Mouse (Mus musculus) heart, embryonic 13.5 days (tissue): ENCODE results near the gene Dync1i2. TPM values are rescaled to one million over a fixed set of nuclear protein-coding genes. Genes with fewer than 3 reads are reported as not detected.

ENCODE experiments used
- ATAC-seq: fragments of 200-750 bp; cut with Nextera tagmentation; 2 replicates; pipeline ENCODE4 v1.8.0; 2017; ENCODE audit warnings: moderate TSS enrichment; ENCODE audit not compliant: insufficient number of reproducible peaks, low FRiP score, low TSS enrichment; ENCODE audit errors: extremely low read depth
- H3K27ac ChIP-seq: fragments of 300-500 bp; sonication (generic); replicated peaks from 2 replicates; pipeline ENCODE4 v1.5.1; 2015; ENCODE audit warnings: moderate library complexity, mild to moderate bottlenecking, inconsistent platforms
- H3K27me3 ChIP-seq: fragments of 300-500 bp; sonication (generic); replicated peaks from 2 replicates; pipeline ENCODE4 v1.6.1; 2015; ENCODE audit warnings: mild to moderate bottlenecking, inconsistent platforms
- H3K36me3 ChIP-seq: fragments of 300-500 bp; sonication (generic); 2 replicates; pipeline ENCODE4 v1.6.1; 2015; ENCODE audit warnings: mild to moderate bottlenecking, inconsistent platforms
- H3K4me1 ChIP-seq: fragments of 300-500 bp; sonication (generic); 2 replicates; pipeline ENCODE4 v1.6.1; 2015; ENCODE audit warnings: inconsistent platforms
- H3K4me2 ChIP-seq: fragments of 300-500 bp; sonication (generic); 2 replicates; pipeline ENCODE4 v1.6.1; 2015; ENCODE audit warnings: inconsistent platforms, mild to moderate bottlenecking, moderate library complexity
- H3K4me3 ChIP-seq: fragments of 300-500 bp; sonication (generic); 2 replicates; pipeline ENCODE4 v1.5.1; 2015; ENCODE audit warnings: moderate library complexity, mild to moderate bottlenecking, inconsistent platforms
- H3K9ac ChIP-seq: fragments of 300-500 bp; sonication (generic); 2 replicates; pipeline ENCODE4 v1.6.1; 2015; ENCODE audit warnings: inconsistent platforms, mild to moderate bottlenecking, moderate library complexity
- H3K9me3 ChIP-seq: fragments of 300-500 bp; sonication (generic); 2 replicates; pipeline ENCODE4 v1.6.1; 2016; ENCODE audit warnings: inconsistent platforms
- WGBS: fragments of 180-500 bp; shearing (Covaris S2); methylation state at CpG from one replicate; pipeline ENCODE4 v1.1.7; 2015; ENCODE audit warnings: mixed read lengths; 5-methylcytosine and 5-hydroxymethylcytosine counted together
- polyA plus RNA-seq: library from polyadenylated mRNA; unstranded; fragments of >200 nt; fragmentation: Nextera tagmentation; extraction: Ambion mirVana; gene quantifications from 2 replicates; pipeline ENCODE4 v1.2.1, GENCODE M21; 2015

The Dync1i2 gene
- polyA plus RNA-seq, 1 experiment from 2014 or later: 59.5 TPM

GRCm38 (mm10) chr2:71209041-71209755 lies 2.3 kb upstream of the Dync1i2 start:
- no peak for ATAC-seq
- H3K9me3 ChIP-seq: no peaks in the 10 kb centered on the region

GRCm38 (mm10) chr2:71211096-71211495 lies 410 bp upstream of the Dync1i2 start:
- Histone ChIP-seq H3K36me3 (peaks cover 19% of the 10 kb centered on the region), H3K9ac (no peak overlapping the region), H3K9me3 (no peaks in the 10 kb centered on the region), H3K27me3 (no peaks in the 10 kb centered on the region), H3K27ac (no peak overlapping the region), H3K4me3 (peak overlapping the region; percentile 89; the same call in 1 of the 2 replicates), H3K4me1 (peaks cover 12% of the 10 kb centered on the region), H3K4me2 (peak overlapping the region; percentile 78)
- 83% methylated on average over 2 of the region's 2 CpGs for WGBS
- no peak for ATAC-seq

More at GRCm38 (mm10) chr2:71209041-71209755, 2.3 kb upstream of the Dync1i2 start:
- 0 out of 2 replicates have a peak, but pooled peaks cover 3% of the 10 kb centered on the region for H3K27me3 ChIP-seq
- no peak overlapping the region for H3K4me2 ChIP-seq
- H3K36me3 ChIP-seq: peaks cover 4% of the 10 kb centered on the region; the same call in 1 of the 2 replicates
- WGBS: 68% methylated on average over 5 of the region's 5 CpGs
- H3K27ac ChIP-seq: no peak overlapping the region
- H3K9ac ChIP-seq: no peak overlapping the region
- H3K4me3 ChIP-seq: no peak overlapping the region
- H3K4me1 ChIP-seq: peaks cover 12% of the 10 kb centered on the region

- Histone ChIP-seq H3K9me3 (no peaks in the 10 kb centered on the region), H3K27ac (peak overlapping the region; percentile 85)
- under 1% methylated on average over 6 of the region's 6 CpGs for WGBS
These were observed 837 bp downstream of the Dync1i2 start for GRCm38 (mm10) chr2:71212360-71212726.

GRCm38 (mm10) chr2:71221020-71221419 lies 9.5 kb downstream of the Dync1i2 start:
- peaks cover 88% of the 10 kb centered on the region for H3K36me3 ChIP-seq
- no peaks in the 10 kb centered on the region for H3K9me3 ChIP-seq
- no peaks in the 10 kb centered on the region for H3K27me3 ChIP-seq
- H3K9ac ChIP-seq: no peak overlapping the region
- H3K27ac ChIP-seq: no peak overlapping the region
- 72% methylated on average over 1 of the region's 1 CpGs for WGBS
- no peak overlapping the region for H3K4me3 ChIP-seq
- H3K4me2 ChIP-seq: no peak overlapping the region
- ATAC-seq: no peak
- H3K4me1 ChIP-seq: no peaks in the 10 kb centered on the region

More at GRCm38 (mm10) chr2:71212360-71212726, 837 bp downstream of the Dync1i2 start:
- no peaks in the 10 kb centered on the region for H3K27me3 ChIP-seq
- H3K4me1 ChIP-seq: peaks cover 12% of the 10 kb centered on the region
- H3K4me3 ChIP-seq: peak overlapping the region; percentile 89
- peak overlapping the region; percentile 95 for H3K9ac ChIP-seq
- peaks cover 30% of the 10 kb centered on the region for H3K36me3 ChIP-seq
- H3K4me2 ChIP-seq: peak overlapping the region; percentile 78
- ATAC-seq: no peak

- Histone ChIP-seq H3K4me3 (no peak overlapping the region), H3K9me3 (no peaks in the 10 kb centered on the region), H3K4me1 (peaks cover 8% of the 10 kb centered on the region), H3K9ac (no peak overlapping the region), H3K27ac (no peak overlapping the region), H3K36me3 (peaks cover 61% of the 10 kb centered on the region), H3K27me3 (no peaks in the 10 kb centered on the region), H3K4me2 (no peak overlapping the region)
- WGBS: 56% methylated on average over 1 of the region's 1 CpGs
- no peak for ATAC-seq
These were observed 15.9 kb downstream of the Dync1i2 start for GRCm38 (mm10) chr2:71227398-71227797.

GRCm38 (mm10) chr2:71229603-71230002 lies 18.1 kb downstream of the Dync1i2 start:
- Histone ChIP-seq H3K4me2 (no peak overlapping the region), H3K27me3 (no peaks in the 10 kb centered on the region), H3K4me1 (peaks cover 12% of the 10 kb centered on the region), H3K9me3 (no peaks in the 10 kb centered on the region), H3K9ac (no peak overlapping the region), H3K4me3 (no peak overlapping the region), H3K27ac (no peak overlapping the region), H3K36me3 (peaks cover 49% of the 10 kb centered on the region)
- 83% methylated on average over 1 of the region's 1 CpGs for WGBS
- ATAC-seq: no peak

- H3K9ac ChIP-seq: no peak overlapping the region
- H3K27me3 ChIP-seq: no peaks in the 10 kb centered on the region
- ATAC-seq: no peak
- peaks cover 12% of the 10 kb centered on the region for H3K4me1 ChIP-seq
- H3K4me3 ChIP-seq: no peak overlapping the region
- H3K4me2 ChIP-seq: no peak overlapping the region
- no peak overlapping the region for H3K27ac ChIP-seq
- H3K9me3 ChIP-seq: no peaks in the 10 kb centered on the region
- 69% methylated on average over 5 of the region's 5 CpGs for WGBS
- peaks cover 53% of the 10 kb centered on the region for H3K36me3 ChIP-seq
These were observed 20.4 kb downstream of the Dync1i2 start for GRCm38 (mm10) chr2:71231951-71232350.

GRCm38 (mm10) chr2:71232976-71233375 lies 21.5 kb downstream of the Dync1i2 start:
- peaks cover 12% of the 10 kb centered on the region for H3K4me1 ChIP-seq
- no peaks in the 10 kb centered on the region for H3K27me3 ChIP-seq
- H3K4me3 ChIP-seq: no peak overlapping the region
- WGBS: 81% methylated on average over 2 of the region's 2 CpGs
- peaks cover 59% of the 10 kb centered on the region for H3K36me3 ChIP-seq
- H3K27ac ChIP-seq: no peak overlapping the region
- H3K9ac ChIP-seq: no peak overlapping the region
- ATAC-seq: no peak
- H3K4me2 ChIP-seq: no peak overlapping the region
- no peaks in the 10 kb centered on the region for H3K9me3 ChIP-seq

GRCm38 (mm10) chr2:71235420-71235819 lies 23.9 kb downstream of the Dync1i2 start:
- ATAC-seq: no peak
- WGBS: 83% methylated on average over 4 of the region's 4 CpGs

GRCm38 (mm10) chr2:71236009-71236408 lies 24.5 kb downstream of the Dync1i2 start:
- peaks cover 12% of the 10 kb centered on the region for H3K4me1 ChIP-seq
- H3K9ac ChIP-seq: no peak overlapping the region
- no peak overlapping the region for H3K27ac ChIP-seq
- no peak overlapping the region for H3K4me2 ChIP-seq
- WGBS: 93% methylated on average over 6 of the region's 6 CpGs
- H3K9me3 ChIP-seq: no peaks in the 10 kb centered on the region
- H3K4me3 ChIP-seq: no peak overlapping the region
- H3K27me3 ChIP-seq: no peaks in the 10 kb centered on the region
- peaks cover 69% of the 10 kb centered on the region for H3K36me3 ChIP-seq
- no peak for ATAC-seq

More at GRCm38 (mm10) chr2:71235420-71235819, 23.9 kb downstream of the Dync1i2 start:
- no peak overlapping the region for H3K9ac ChIP-seq
- no peak overlapping the region for H3K4me2 ChIP-seq
- no peaks in the 10 kb centered on the region for H3K27me3 ChIP-seq
- H3K36me3 ChIP-seq: peaks cover 64% of the 10 kb centered on the region
- peaks cover 12% of the 10 kb centered on the region for H3K4me1 ChIP-seq
- no peak overlapping the region for H3K27ac ChIP-seq
- no peak overlapping the region for H3K4me3 ChIP-seq
- no peaks in the 10 kb centered on the region for H3K9me3 ChIP-seq

GRCm38 (mm10) chr2:71241505-71241904 lies 30.0 kb downstream of the Dync1i2 start:
- WGBS: 86% methylated on average over 2 of the region's 2 CpGs
- Histone ChIP-seq H3K9me3 (no peaks in the 10 kb centered on the region), H3K9ac (no peak overlapping the region), H3K4me1 (no peaks in the 10 kb centered on the region), H3K27ac (no peak overlapping the region), H3K27me3 (no peaks in the 10 kb centered on the region), H3K4me2 (no peak overlapping the region), H3K36me3 (peaks cover 69% of the 10 kb centered on the region), H3K4me3 (no peak overlapping the region)
- ATAC-seq: no peak

- Histone ChIP-seq H3K36me3 (peaks cover 68% of the 10 kb centered on the region), H3K4me1 (no peaks in the 10 kb centered on the region), H3K27me3 (no peaks in the 10 kb centered on the region), H3K4me2 (no peak overlapping the region), H3K9me3 (no peaks in the 10 kb centered on the region), H3K27ac (no peak overlapping the region), H3K4me3 (no peak overlapping the region), H3K9ac (no peak overlapping the region)
- 88% methylated on average over 3 of the region's 3 CpGs for WGBS
- no peak for ATAC-seq
These were observed 30.7 kb downstream of the Dync1i2 start for GRCm38 (mm10) chr2:71242180-71242579.
